In genomic region chr4:84109771-84110503, GRCm38 (mm10) we compare ENCODE assay signal across 11 mouse cellular contexts.
DNase-seq lines count a peak whose midpoint lies in the region; ATAC-seq and TF ChIP-seq lines count a peak whose summit lies in the region.
"Had no signal": no experiment of that assay in that cellular context is flagged by ENCODE, and none has a peak within 500 bp of the region (broad histone marks: within the 10 kb centered on the region; RNA-seq: fewer than 3 reads in every experiment).

No protein-coding gene starts in this region.

- peak overlapping the region; percentile 16 for H3K4me3 ChIP-seq in hindbrain, embryonic 10.5 days
- no peak overlapping the region for H3K4me3 ChIP-seq in hindbrain, embryonic 14.5 days (replicated peaks; ENCODE audit: low read length)
- H3K4me3 ChIP-seq in kidney, embryonic 15.5 days (replicated peaks), result no peak overlapping the region
- no peak overlapping the region for H3K4me3 ChIP-seq in midbrain, embryonic 16.5 days (ENCODE audit: low read depth, low read length)
- no peak overlapping the region for H3K4me3 ChIP-seq in liver, postnatal 0 days (ENCODE audit: low read depth, low read length)
- H3K4me3 ChIP-seq: erythroblast, embryonic 14.5 days had no signal

- H3K27me3 ChIP-seq in hindbrain, embryonic 10.5 days (ENCODE audit: insufficient read depth, poor library complexity, severe bottlenecking), result peaks cover 69% of the 10 kb centered on the region
- no peaks in the 10 kb centered on the region for H3K27me3 ChIP-seq in hindbrain, embryonic 14.5 days (ENCODE audit: control insufficient read depth, insufficient read depth, low read length)
- 0 out of 2 replicates have a peak, but pooled peaks cover 2% of the 10 kb centered on the region for H3K27me3 ChIP-seq in kidney, embryonic 15.5 days
- H3K27me3 ChIP-seq in midbrain, embryonic 16.5 days (ENCODE audit: control insufficient read depth, insufficient read depth, low read depth, low read length), result no peaks in the 10 kb centered on the region
- no peaks in the 10 kb centered on the region for H3K27me3 ChIP-seq in liver, postnatal 0 days (ENCODE audit: insufficient read depth, low read length)

- no peak for TF ChIP-seq EP300 in liver, postnatal 0 days (IDR thresholded peaks at IDR 0.05; ENCODE audit: low read depth)

- H3K4me1 ChIP-seq in hindbrain, embryonic 10.5 days (replicated peaks), result peaks cover 54% of the 10 kb centered on the region
- H3K4me1 ChIP-seq in hindbrain, embryonic 14.5 days (replicated peaks; ENCODE audit: control insufficient read depth, insufficient read depth, low read length), result peaks cover 9% of the 10 kb centered on the region; the same call in 1 of the 2 replicates
- H3K4me1 ChIP-seq in kidney, embryonic 15.5 days, result peaks cover 16% of the 10 kb centered on the region
- peaks cover 8% of the 10 kb centered on the region for H3K4me1 ChIP-seq in midbrain, embryonic 16.5 days (ENCODE audit: control insufficient read depth, insufficient read depth, low read length)
- H3K4me1 ChIP-seq in liver, postnatal 0 days (ENCODE audit: insufficient read depth), result peaks cover 3% of the 10 kb centered on the region; the same call in 1 of the 2 replicates

- peak; percentile 83 for DNase-seq in hindbrain, embryonic 10.5 days (ENCODE audit: low spot score)
- no peak for DNase-seq in hindbrain, embryonic 14.5 days (ENCODE audit: low spot score)
- DNase-seq in embryo, embryonic 10.5 days (ENCODE audit: low spot score), result peak; percentile 85
- DNase-seq in cerebellum, postnatal 25 days, result no peak
- no peak for DNase-seq in cerebellum, adult 11-12 months
- DNase-seq in liver, postnatal 0 days, result no peak
- DNase-seq: lung, postnatal 36 days had no signal

- H3K36me3 ChIP-seq in hindbrain, embryonic 10.5 days, result no peaks in the 10 kb centered on the region
- no peaks in the 10 kb centered on the region for H3K36me3 ChIP-seq in hindbrain, embryonic 14.5 days (replicated peaks; ENCODE audit: control insufficient read depth, insufficient read depth)
- no peaks in the 10 kb centered on the region for H3K36me3 ChIP-seq in kidney, embryonic 15.5 days
- no peaks in the 10 kb centered on the region for H3K36me3 ChIP-seq in midbrain, embryonic 16.5 days (ENCODE audit: control insufficient read depth, insufficient read depth, low read length)
- H3K36me3 ChIP-seq in liver, postnatal 0 days (replicated peaks; ENCODE audit: insufficient read depth, low read length), result no peaks in the 10 kb centered on the region

- no peak for TF ChIP-seq CTCF in liver, postnatal 0 days (IDR thresholded peaks at IDR 0.05; ENCODE audit: low read depth)

- ATAC-seq in hindbrain, embryonic 14.5 days (ENCODE audit: low FRiP score), result no peak
- peak; percentile 46; the same call in 1 of the 2 replicates for ATAC-seq in kidney, embryonic 15.5 days (replicated peaks; ENCODE audit: low FRiP score)
- ATAC-seq in midbrain, embryonic 16.5 days, result peak; percentile 77
- ATAC-seq in liver, postnatal 0 days, result no peak
- ATAC-seq: inflammation-experienced regulatory T-cells, adult 6 months had no signal

- no peaks in the 10 kb centered on the region for H3K9me3 ChIP-seq in hindbrain, embryonic 10.5 days
- no peaks in the 10 kb centered on the region for H3K9me3 ChIP-seq in hindbrain, embryonic 14.5 days (ENCODE audit: control insufficient read depth, low read length)
- no peaks in the 10 kb centered on the region for H3K9me3 ChIP-seq in kidney, embryonic 15.5 days (replicated peaks)
- H3K9me3 ChIP-seq in midbrain, embryonic 16.5 days (replicated peaks; ENCODE audit: control insufficient read depth, low read length, poor library complexity, severe bottlenecking), result no peaks in the 10 kb centered on the region
- no peaks in the 10 kb centered on the region for H3K9me3 ChIP-seq in liver, postnatal 0 days (ENCODE audit: low read length)

- WGBS in hindbrain, embryonic 10.5 days, result 4% methylated on average over 12 of the region's 12 CpGs
- WGBS in hindbrain, embryonic 14.5 days, result 8% methylated on average over 12 of the region's 12 CpGs
- 17% methylated on average over 12 of the region's 12 CpGs for WGBS in kidney, embryonic 15.5 days
- WGBS in midbrain, embryonic 16.5 days, result 7% methylated on average over 12 of the region's 12 CpGs
- WGBS in liver, postnatal 0 days (ENCODE audit: insufficient replicate concordance), result 38% methylated on average over 12 of the region's 12 CpGs

- no peak overlapping the region for H3K9ac ChIP-seq in hindbrain, embryonic 14.5 days
- no peak overlapping the region for H3K9ac ChIP-seq in kidney, embryonic 15.5 days
- H3K9ac ChIP-seq in midbrain, embryonic 16.5 days (ENCODE audit: low read depth, low read length), result no peak overlapping the region
- H3K9ac ChIP-seq in liver, postnatal 0 days (replicated peaks), result no peak overlapping the region

- peak overlapping the region; percentile 76 for H3K27ac ChIP-seq in hindbrain, embryonic 10.5 days
- H3K27ac ChIP-seq in hindbrain, embryonic 14.5 days, result no peak overlapping the region
- peak overlapping the region; percentile 25 for H3K27ac ChIP-seq in kidney, embryonic 15.5 days
- no peak overlapping the region for H3K27ac ChIP-seq in midbrain, embryonic 16.5 days (ENCODE audit: low read length)
- H3K27ac ChIP-seq in liver, postnatal 0 days (ENCODE audit: low read depth), result no peak overlapping the region

- no peak overlapping the region for H3K4me2 ChIP-seq in hindbrain, embryonic 14.5 days (replicated peaks)
- no peak overlapping the region for H3K4me2 ChIP-seq in kidney, embryonic 15.5 days
- no peak overlapping the region for H3K4me2 ChIP-seq in midbrain, embryonic 16.5 days (ENCODE audit: low read length)
- no peak overlapping the region for H3K4me2 ChIP-seq in liver, postnatal 0 days (ENCODE audit: low read depth, low read length)

Comparison
In these comparisons a context has a peak if more than half of its experiments do, and no peak if none do; other contexts are left out.
1. DNase-seq: peak in hindbrain, embryonic 10.5 days (single experiment) and embryo, embryonic 10.5 days (single experiment); none in hindbrain, embryonic 14.5 days (single experiment), cerebellum, postnatal 25 days (0 of 2), cerebellum, adult 11-12 months (single experiment) and liver, postnatal 0 days (single experiment).
2. H3K27ac ChIP-seq: peak in hindbrain, embryonic 10.5 days (single experiment) and kidney, embryonic 15.5 days (single experiment); none in hindbrain, embryonic 14.5 days (single experiment), midbrain, embryonic 16.5 days (single experiment) and liver, postnatal 0 days (single experiment).
3. ATAC-seq: peak in kidney, embryonic 15.5 days (single experiment) and midbrain, embryonic 16.5 days (single experiment); none in hindbrain, embryonic 14.5 days (single experiment) and liver, postnatal 0 days (single experiment).